Mouse (Mus musculus) neutrophil, adult 5-6 weeks (primary cell): ENCODE measurements around the gene Adgrl2. TPM values are rescaled to one million over a fixed set of nuclear protein-coding genes. Genes with fewer than 3 reads are reported as not detected.

Source experiments
- ATAC-seq: fragments of 151-379, 151-347 bp; 2 replicates; pipeline ENCODE4 v1.8.0; 2017; ENCODE audit warnings: mild to moderate bottlenecking, moderate TSS enrichment; ENCODE audit not compliant: insufficient number of reproducible peaks, poor library complexity, low FRiP score, severe bottlenecking; ENCODE audit errors: extremely low read depth
- total RNA-seq: library from RNA; stranded (forward); fragments of 200-1000 nt; gene quantifications from 2 replicates; pipeline ENCODE4 v1.2.3, GENCODE M21; 2017

The Adgrl2 gene
- total RNA-seq, 1 experiment from 2014 or later: 0.81 TPM

- no peak for ATAC-seq
Observed at GRCm38 (mm10) chr3:148898535-148899250, 91.7 kb downstream of the Adgrl2 start.

- ATAC-seq: no peak
Observed at GRCm38 (mm10) chr3:148896281-148896680, 94.1 kb downstream of the Adgrl2 start.

- ATAC-seq: peak; percentile 65; the same call in 1 of the 2 replicates
Observed at GRCm38 (mm10) chr3:148895396-148896109, 94.8 kb downstream of the Adgrl2 start.

DNA sequence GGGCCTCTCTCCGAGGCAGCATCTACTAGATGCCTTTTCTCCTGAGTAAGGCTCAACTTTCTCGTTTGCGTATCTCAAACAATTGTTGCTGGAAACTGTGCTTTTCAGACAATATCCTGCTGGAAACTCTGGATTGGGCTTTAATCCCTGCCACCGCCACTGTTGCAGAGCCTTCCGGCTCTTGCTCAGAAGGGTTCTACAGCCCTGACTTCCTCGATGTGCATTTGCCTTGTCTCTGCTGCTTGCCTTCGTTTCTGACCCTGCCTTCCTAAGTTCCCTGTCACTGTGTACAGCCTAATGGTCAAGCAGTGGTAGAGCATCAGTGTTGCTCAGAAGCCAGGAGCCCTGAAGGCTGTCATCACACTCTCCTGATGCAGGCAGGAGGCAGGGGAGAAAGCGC is 95.5 kb downstream of the Adgrl2 start:
- ATAC-seq: no peak

DNA sequence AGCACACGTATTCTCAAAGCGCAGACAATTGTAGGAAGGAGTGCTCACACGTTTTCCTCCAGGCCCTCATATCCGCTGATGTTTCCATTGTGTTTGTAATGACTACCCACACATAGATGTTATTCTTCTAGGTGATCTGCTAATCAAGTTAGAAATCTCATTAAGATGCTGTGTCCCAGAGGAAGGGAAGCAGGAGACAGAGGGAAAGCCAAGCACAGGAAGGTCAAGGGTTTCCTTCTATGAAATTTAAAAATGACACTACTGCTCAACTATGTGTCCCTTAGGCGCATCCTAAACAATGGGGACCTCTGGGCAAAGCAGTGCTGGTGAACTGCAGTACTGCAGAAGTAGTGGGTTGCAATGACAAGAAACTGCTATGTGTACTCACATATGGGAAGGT is 102.5 kb downstream of the Adgrl2 start:
- no peak for ATAC-seq

GRCm38 (mm10) chr3:148886956-148887355 is 103.4 kb downstream of the Adgrl2 start:
- no peak for ATAC-seq

- ATAC-seq: peak; percentile 40; the same call in 1 of the 2 replicates
Observed at GRCm38 (mm10) chr3:148885980-148886668, 104.2 kb downstream of the Adgrl2 start.

GRCm38 (mm10) chr3:148885184-148885583 is 105.2 kb downstream of the Adgrl2 start:
- ATAC-seq: no peak

- no peak for ATAC-seq
Observed at GRCm38 (mm10) chr3:148881431-148881830, 108.9 kb downstream of the Adgrl2 start.

- ATAC-seq: no peak
Observed at GRCm38 (mm10) chr3:148872563-148872962, 117.8 kb downstream of the Adgrl2 start.

DNA sequence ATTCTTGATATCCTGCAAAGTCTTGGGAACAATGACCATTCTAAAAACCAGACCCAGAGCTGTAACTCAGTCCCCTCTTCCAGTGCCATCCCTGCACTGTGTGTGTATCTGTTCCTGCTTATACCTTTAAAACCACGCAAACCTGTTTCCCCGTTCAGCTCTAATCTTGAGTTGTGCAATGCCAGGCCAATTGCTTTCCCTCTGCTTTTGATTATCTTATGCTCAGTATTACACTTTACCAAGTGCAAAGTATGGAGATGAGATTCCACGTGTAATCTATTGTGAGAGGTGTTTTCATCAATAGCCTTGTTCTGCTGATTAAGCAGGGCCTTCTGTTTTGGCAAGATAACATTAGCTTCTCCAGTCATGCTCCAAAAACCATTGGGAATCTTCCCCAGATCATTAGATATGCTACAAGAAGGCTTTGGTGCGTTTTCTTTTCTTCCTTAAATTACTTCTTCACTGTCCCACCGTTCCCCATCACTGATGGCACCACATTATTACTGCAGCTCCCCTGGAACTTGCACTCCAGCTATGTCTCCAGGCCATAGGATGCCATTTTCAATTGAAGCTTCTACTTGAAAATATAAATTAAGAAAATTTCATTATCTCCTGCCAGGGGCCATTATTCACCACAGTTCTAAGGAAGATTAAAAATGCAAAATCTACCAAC is 118.4 kb downstream of the Adgrl2 start:
- no peak for ATAC-seq

DNA sequence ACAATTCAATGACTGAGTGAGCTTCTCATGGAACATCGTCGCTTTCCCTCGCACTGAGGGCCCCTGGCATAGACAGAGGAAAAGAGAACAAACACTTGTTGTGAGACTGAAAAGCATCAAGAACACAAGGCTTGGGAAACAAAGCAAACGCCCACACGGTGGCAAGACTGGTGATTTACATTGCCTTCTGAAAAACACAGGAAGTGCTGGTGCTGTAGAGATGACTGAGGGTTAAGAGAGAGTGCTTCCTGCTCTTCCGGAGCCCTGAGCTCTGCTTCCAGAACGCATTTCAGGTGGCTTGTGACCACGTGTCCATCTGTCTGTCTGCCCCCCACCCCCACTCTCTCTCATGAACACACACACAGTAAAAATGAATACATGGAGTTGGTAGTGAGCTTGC is 122.7 kb downstream of the Adgrl2 start:
- ATAC-seq: 0 out of 2 replicates have a peak, but pooled peaks have one; percentile 39

- ATAC-seq: no peak
Observed at GRCm38 (mm10) chr3:148866633-148867032, 123.7 kb downstream of the Adgrl2 start.

GRCm38 (mm10) chr3:148866053-148866452 is 124.3 kb downstream of the Adgrl2 start:
- ATAC-seq: no peak

DNA sequence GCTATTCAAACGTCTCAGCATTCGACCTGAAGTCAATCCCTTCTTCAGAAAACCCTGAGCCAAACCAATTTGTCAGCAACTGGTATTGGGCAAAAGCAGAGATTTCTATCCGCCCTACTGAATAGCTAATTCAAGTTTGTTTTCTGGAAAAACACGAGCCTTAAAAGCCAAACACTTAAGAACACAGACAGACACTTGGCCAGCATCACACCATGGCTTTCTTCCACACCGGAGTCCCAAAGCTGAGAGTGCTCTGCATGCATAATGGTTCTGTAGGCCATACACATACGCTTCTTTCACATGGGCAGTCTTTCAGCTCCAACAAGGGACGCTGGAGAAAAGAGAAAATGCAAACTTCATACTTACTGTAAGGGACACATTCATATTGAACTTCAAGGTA is 125.1 kb downstream of the Adgrl2 start:
- no peak for ATAC-seq

DNA sequence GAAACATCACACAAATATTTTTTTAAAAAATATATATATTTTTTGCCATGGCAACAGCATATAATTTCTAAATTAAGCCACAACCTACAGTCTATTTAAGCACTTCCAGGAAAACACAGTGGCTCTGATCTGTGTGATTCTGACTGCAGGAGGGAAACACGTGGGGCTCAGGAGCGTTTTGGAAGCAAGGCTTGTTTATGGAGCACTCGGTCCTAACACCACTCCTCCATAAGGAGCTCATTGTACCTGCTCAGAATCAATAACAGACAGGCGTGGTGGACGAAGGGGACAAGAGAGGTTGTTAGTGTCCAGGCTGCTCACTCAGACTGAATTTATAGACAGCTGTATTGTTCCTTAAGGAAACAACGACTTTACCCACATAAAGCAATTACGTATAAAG is 128.5 kb downstream of the Adgrl2 start:
- ATAC-seq: no peak

- no peak for ATAC-seq
Observed at GRCm38 (mm10) chr3:148854306-148854910, 135.9 kb downstream of the Adgrl2 start.

DNA sequence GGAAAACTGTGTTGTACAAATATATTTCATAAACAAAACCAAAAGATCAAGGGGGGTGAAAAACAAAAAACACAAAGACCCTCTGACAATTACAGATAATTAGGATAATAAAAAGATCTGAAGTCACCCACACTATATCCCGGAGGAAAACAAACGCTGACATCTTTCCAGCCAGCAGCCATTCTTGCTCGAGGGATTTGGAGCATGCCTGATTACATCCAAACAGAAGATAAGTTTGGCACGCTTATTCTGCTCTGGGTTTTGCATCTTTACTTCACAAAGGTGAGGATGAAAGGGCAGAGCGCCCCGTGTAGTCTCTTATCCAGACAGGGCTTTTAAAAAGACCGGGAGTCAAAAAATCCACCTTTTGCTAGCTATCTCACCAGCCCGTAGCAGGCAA is 137.0 kb downstream of the Adgrl2 start:
- ATAC-seq: no peak

DNA sequence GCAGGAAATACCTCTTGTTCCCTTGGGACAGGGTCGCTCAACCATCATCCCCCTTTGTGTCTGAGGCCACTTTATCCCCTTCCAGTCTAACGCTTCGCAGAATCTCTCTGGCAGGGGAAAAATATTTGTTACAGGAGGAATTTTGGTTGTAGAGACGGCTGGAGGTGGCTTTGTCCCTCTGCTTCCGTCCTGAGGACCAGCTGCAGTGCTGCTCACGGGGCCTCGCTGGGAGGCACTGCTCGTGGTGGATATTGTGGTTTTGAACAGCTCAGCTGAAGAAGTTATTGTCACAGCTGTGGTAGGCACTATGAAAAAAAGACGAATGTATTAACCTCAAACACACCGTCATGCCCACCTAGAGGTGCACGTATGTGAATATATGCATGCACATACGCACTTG is 137.8 kb downstream of the Adgrl2 start:
- peak; percentile 42 for ATAC-seq
